Mouse (Mus musculus): ENCODE results near the gene Gm3336. TPM values are rescaled to one million over a fixed set of nuclear protein-coding genes. Genes with fewer than 3 reads are reported as not detected.

The Gm3336 gene
- polyA plus RNA-seq, 1 experiment from 2014 or later = not detected

- Histone ChIP-seq H3K4me1 (no peaks in the 10 kb centered on the region), H3K27me3 (no peaks in the 10 kb centered on the region), H3K9ac (no peak overlapping the region), H3K4me2 (replicated peaks) (no peak overlapping the region), H3K36me3 (no peaks in the 10 kb centered on the region), H3K27ac (replicated peaks) (no peak overlapping the region), H3K9me3 (replicated peaks) (no peaks in the 10 kb centered on the region), H3K4me3 (replicated peaks) (no peak overlapping the region)
- 83% methylated on average over 40 of the region's 40 CpGs for WGBS
- no peak for ATAC-seq (ENCODE audit: insufficient number of reproducible peaks, low FRiP score, low TSS enrichment, low read depth)
These were observed 1.6 kb upstream of the Gm3336 start for GRCm38 (mm10) chr8:70716521-70717400.

- Histone ChIP-seq H3K9me3 (replicated peaks) (no peaks in the 10 kb centered on the region), H3K27me3 (no peaks in the 10 kb centered on the region), H3K27ac (replicated peaks) (no peak overlapping the region), H3K4me2 (replicated peaks) (no peak overlapping the region), H3K36me3 (no peaks in the 10 kb centered on the region), H3K4me1 (no peaks in the 10 kb centered on the region), H3K9ac (no peak overlapping the region), H3K4me3 (replicated peaks) (no peak overlapping the region)
- 55% methylated on average over 9 of the region's 9 CpGs for WGBS
- no peak for ATAC-seq (ENCODE audit: insufficient number of reproducible peaks, low FRiP score, low TSS enrichment, low read depth)
These were observed 1.5 kb downstream of the Gm3336 start for GRCm38 (mm10) chr8:70719796-70720270.

- H3K4me3 ChIP-seq (replicated peaks) = no peak overlapping the region
- H3K9ac ChIP-seq = no peak overlapping the region
- 1% methylated on average over 3 of the region's 3 CpGs for WGBS
- H3K4me1 ChIP-seq = no peaks in the 10 kb centered on the region
- 0 out of 2 replicates have a peak, but pooled peaks have one; percentile 43 for ATAC-seq (ENCODE audit: insufficient number of reproducible peaks, low FRiP score, low TSS enrichment, low read depth)
- H3K9me3 ChIP-seq (replicated peaks) = no peaks in the 10 kb centered on the region
- H3K4me2 ChIP-seq (replicated peaks) = no peak overlapping the region
- no peaks in the 10 kb centered on the region for H3K36me3 ChIP-seq
- peaks cover 2% of the 10 kb centered on the region; the same call in 1 of the 2 replicates for H3K27me3 ChIP-seq
- H3K27ac ChIP-seq (replicated peaks) = no peak overlapping the region
These were observed 2.4 kb downstream of the Gm3336 start for GRCm38 (mm10) chr8:70720739-70721138.

- Histone ChIP-seq H3K9me3 (replicated peaks) (no peaks in the 10 kb centered on the region), H3K4me3 (replicated peaks) (no peak overlapping the region), H3K27ac (replicated peaks) (no peak overlapping the region), H3K27me3 (peaks cover 10% of the 10 kb centered on the region), H3K4me2 (replicated peaks) (no peak overlapping the region), H3K9ac (no peak overlapping the region), H3K4me1 (no peaks in the 10 kb centered on the region), H3K36me3 (no peaks in the 10 kb centered on the region)
- WGBS = 80% methylated on average over 8 of the region's 8 CpGs
- ATAC-seq (ENCODE audit: insufficient number of reproducible peaks, low FRiP score, low TSS enrichment, low read depth) = no peak
These were observed 3.3 kb downstream of the Gm3336 start for GRCm38 (mm10) chr8:70721601-70722000.

GRCm38 (mm10) chr8:70723486-70724210 lies 5.3 kb downstream of the Gm3336 start, which contains the start of gene Pde4c:
Gene Pde4c, plus strand, starts transcription at chr8:70723720.
- H3K27ac ChIP-seq (replicated peaks) = no peak within 1 kb of the TSS
- no peaks in the 10 kb centered on the region for H3K36me3 ChIP-seq
- peaks cover 26% of the 10 kb centered on the region for H3K27me3 ChIP-seq
- H3K4me1 ChIP-seq = no peaks in the 10 kb centered on the region
- no peak within 1 kb of the TSS for H3K4me2 ChIP-seq (replicated peaks)
- H3K9ac ChIP-seq = no peak within 1 kb of the TSS
- no peak within 1 kb of the TSS for H3K4me3 ChIP-seq (replicated peaks)
- no peak for ATAC-seq (ENCODE audit: insufficient number of reproducible peaks, low FRiP score, low TSS enrichment, low read depth)
- WGBS = 58% methylated on average over 7 of the region's 7 CpGs
- no peaks in the 10 kb centered on the region for H3K9me3 ChIP-seq (replicated peaks)

- peaks cover 31% of the 10 kb centered on the region for H3K27me3 ChIP-seq
- ATAC-seq (ENCODE audit: insufficient number of reproducible peaks, low FRiP score, low TSS enrichment, low read depth) = no peak
- no peak overlapping the region for H3K4me3 ChIP-seq (replicated peaks)
- H3K27ac ChIP-seq (replicated peaks) = no peak overlapping the region
- no peaks in the 10 kb centered on the region for H3K4me1 ChIP-seq
- no peak overlapping the region for H3K9ac ChIP-seq
- H3K4me2 ChIP-seq (replicated peaks) = no peak overlapping the region
- no peaks in the 10 kb centered on the region for H3K9me3 ChIP-seq (replicated peaks)
- WGBS = 73% methylated on average over 12 of the region's 12 CpGs
- no peaks in the 10 kb centered on the region for H3K36me3 ChIP-seq
These were observed 5.9 kb downstream of the Gm3336 start for GRCm38 (mm10) chr8:70724216-70724615.

- no peak overlapping the region for H3K9ac ChIP-seq
- 24% methylated on average over 14 of the region's 14 CpGs for WGBS
- no peaks in the 10 kb centered on the region for H3K9me3 ChIP-seq (replicated peaks)
- H3K27ac ChIP-seq (replicated peaks) = no peak overlapping the region
- H3K4me2 ChIP-seq (replicated peaks) = no peak overlapping the region
- no peak overlapping the region for H3K4me3 ChIP-seq (replicated peaks)
- H3K4me1 ChIP-seq = peaks cover 5% of the 10 kb centered on the region; the same call in 1 of the 2 replicates
- no peaks in the 10 kb centered on the region for H3K36me3 ChIP-seq
- H3K27me3 ChIP-seq = peaks cover 47% of the 10 kb centered on the region
- no peak for ATAC-seq (ENCODE audit: insufficient number of reproducible peaks, low FRiP score, low TSS enrichment, low read depth)
These were observed 7.6 kb downstream of the Gm3336 start for GRCm38 (mm10) chr8:70725792-70726447.

GRCm38 (mm10) chr8:70726721-70727120 lies 8.4 kb downstream of the Gm3336 start:
- Histone ChIP-seq H3K9ac (no peak overlapping the region), H3K36me3 (no peaks in the 10 kb centered on the region), H3K4me2 (replicated peaks) (no peak overlapping the region), H3K4me1 (peaks cover 5% of the 10 kb centered on the region; the same call in 1 of the 2 replicates), H3K27ac (replicated peaks) (no peak overlapping the region), H3K4me3 (replicated peaks) (no peak overlapping the region), H3K27me3 (peaks cover 52% of the 10 kb centered on the region), H3K9me3 (replicated peaks) (no peaks in the 10 kb centered on the region)
- WGBS = 44% methylated on average over 11 of the region's 11 CpGs
- no peak for ATAC-seq (ENCODE audit: insufficient number of reproducible peaks, low FRiP score, low TSS enrichment, low read depth)

GRCm38 (mm10) chr8:70729808-70730475 lies 11.6 kb downstream of the Gm3336 start:
- ATAC-seq (ENCODE audit: insufficient number of reproducible peaks, low FRiP score, low TSS enrichment, low read depth) = no peak
- Histone ChIP-seq H3K36me3 (no peaks in the 10 kb centered on the region), H3K4me3 (replicated peaks) (peak overlapping the region; percentile 30), H3K27ac (replicated peaks) (no peak overlapping the region), H3K27me3 (peaks cover 64% of the 10 kb centered on the region), H3K4me2 (replicated peaks) (peak overlapping the region; percentile 49), H3K9me3 (replicated peaks) (no peaks in the 10 kb centered on the region), H3K9ac (no peak overlapping the region), H3K4me1 (peaks cover 5% of the 10 kb centered on the region; the same call in 1 of the 2 replicates)
- WGBS = 3% methylated on average over 34 of the region's 34 CpGs

- no peak for ATAC-seq (ENCODE audit: insufficient number of reproducible peaks, low FRiP score, low TSS enrichment, low read depth)
- no peak overlapping the region for H3K4me3 ChIP-seq (replicated peaks)
- H3K27ac ChIP-seq (replicated peaks) = no peak overlapping the region
- no peaks in the 10 kb centered on the region for H3K9me3 ChIP-seq (replicated peaks)
- H3K27me3 ChIP-seq = peaks cover 61% of the 10 kb centered on the region
- no peak overlapping the region for H3K9ac ChIP-seq
- no peak overlapping the region for H3K4me2 ChIP-seq (replicated peaks)
- H3K4me1 ChIP-seq = peaks cover 5% of the 10 kb centered on the region; the same call in 1 of the 2 replicates
- no peaks in the 10 kb centered on the region for H3K36me3 ChIP-seq
- WGBS = 79% methylated on average over 4 of the region's 4 CpGs
These were observed 12.6 kb downstream of the Gm3336 start for GRCm38 (mm10) chr8:70730956-70731355.
